Mouse (Mus musculus) liver, postnatal 0 days (tissue): Measurements from ENCODE around the gene 1110051M20Rik. TPM values are rescaled to one million over a fixed set of nuclear protein-coding genes. Genes with fewer than 3 reads are reported as not detected.

Experiments used
- ATAC-seq: fragments of 200-750 bp; cut with Nextera tagmentation; 2 replicates; pipeline ENCODE4 v1.8.0; 2017; ENCODE audit warnings: mild to moderate bottlenecking, moderate library complexity
- DNase-seq: peaks from one replicate; pipeline ENCODE4 v3.0.0-alpha.2; 2016
- H3K27ac ChIP-seq: fragments of 300-500 bp; sonication (generic); 2 replicates; pipeline ENCODE4 v1.5.1; 2014; ENCODE audit warnings: antibody characterized with exemption, moderate library complexity, mild to moderate bottlenecking, low read depth
- H3K27me3 ChIP-seq: fragments of 300-500 bp; sonication (generic); 2 replicates; pipeline ENCODE4 v1.6.1; 2014; ENCODE audit warnings: low read length, control low read depth, mixed read lengths; ENCODE audit not compliant: insufficient read depth
- H3K36me3 ChIP-seq: fragments of 300-500 bp; sonication (generic); replicated peaks from 2 replicates; pipeline ENCODE4 v1.6.1; 2014; ENCODE audit warnings: mild to moderate bottlenecking, control low read depth, low read length, moderate library complexity, mixed read lengths; ENCODE audit not compliant: insufficient read depth
- H3K4me1 ChIP-seq: fragments of 300-500 bp; sonication (generic); 2 replicates; pipeline ENCODE4 v1.6.1; 2014; ENCODE audit warnings: antibody characterized with exemption, mild to moderate bottlenecking, control low read depth; ENCODE audit not compliant: insufficient read depth
- H3K4me2 ChIP-seq: fragments of 300-500 bp; sonication (generic); 2 replicates; pipeline ENCODE4 v1.6.1; 2014; ENCODE audit warnings: low read depth, mild to moderate bottlenecking, low read length, moderate library complexity, mixed read lengths
- H3K4me3 ChIP-seq: fragments of 300-500 bp; sonication (generic); 2 replicates; pipeline ENCODE4 v1.5.1; 2014; ENCODE audit warnings: low read depth, low read length
- H3K9ac ChIP-seq: fragments of 300-500 bp; sonication (generic); replicated peaks from 2 replicates; pipeline ENCODE4 v1.6.1; 2014; ENCODE audit warnings: mild to moderate bottlenecking, moderate library complexity
- H3K9me3 ChIP-seq: fragments of 300-500 bp; sonication (generic); 2 replicates; pipeline ENCODE4 v1.6.1; 2016; ENCODE audit warnings: mild to moderate bottlenecking, control low read depth, low read length, mixed read lengths
- CTCF ChIP-seq: sonication (generic); IDR thresholded peaks from 2 replicates; pipeline ENCODE4 v1.5.1; 2016; ENCODE audit warnings: antibody characterized with exemption, low read depth
- EP300 ChIP-seq: IDR thresholded peaks from 2 replicates; pipeline ENCODE4 v1.6.1; 2016; ENCODE audit warnings: antibody characterized with exemption, low read depth, mild to moderate bottlenecking
- WGBS: fragments of 180-500 bp; shearing (Covaris S2); extraction: QIAGEN DNeasy Blood & Tissue Kit; methylation state at CpG from one replicate; pipeline ENCODE4 v1.1.7; 2014; ENCODE audit not compliant: insufficient replicate concordance; 5-methylcytosine and 5-hydroxymethylcytosine counted together
- polyA plus RNA-seq: library from polyadenylated mRNA; unstranded; fragments of >200 nt; fragmentation: Nextera tagmentation; extraction: Ambion mirVana; gene quantifications from 2 replicates; pipeline ENCODE4 v1.2.1, GENCODE M21; 2015

The 1110051M20Rik gene
- polyA plus RNA-seq, 1 experiment from 2014 or later, result 5.5 TPM

- peak overlapping the region; percentile 45 for H3K9ac ChIP-seq
- H3K36me3 ChIP-seq, result peaks cover 31% of the 10 kb centered on the region
- peak overlapping the region; percentile 80 for H3K4me2 ChIP-seq
- ATAC-seq, result no peak
- TF ChIP-seq EP300 (no peak; the same call in 1 of the 2 replicates), CTCF (no peak)
- no peaks in the 10 kb centered on the region for H3K27me3 ChIP-seq
- WGBS, result 82% methylated on average over 17 of the region's 17 CpGs
- peak overlapping the region; percentile 66 for H3K4me3 ChIP-seq
- no peak for DNase-seq
- peaks cover 30% of the 10 kb centered on the region for H3K4me1 ChIP-seq
- no peaks in the 10 kb centered on the region for H3K9me3 ChIP-seq
- H3K27ac ChIP-seq, result peak overlapping the region; percentile 94
Observed at GRCm38 (mm10) chr2:91263692-91264660, 180.5 kb downstream of the 1110051M20Rik start.

- no peak overlapping the region for H3K4me3 ChIP-seq
- TF ChIP-seq CTCF (no peak), EP300 (no peak)
- DNase-seq (no peak), ATAC-seq (no peak)
- peaks cover 25% of the 10 kb centered on the region for H3K4me1 ChIP-seq
- 0 out of 2 replicates have a peak, but pooled peaks cover 7% of the 10 kb centered on the region for H3K36me3 ChIP-seq
- H3K9ac ChIP-seq, result no peak overlapping the region
- WGBS, result 96% methylated on average over 1 of the region's 1 CpGs
- H3K9me3 ChIP-seq, result no peaks in the 10 kb centered on the region
- no peak overlapping the region for H3K27ac ChIP-seq
- peaks cover 40% of the 10 kb centered on the region for H3K27me3 ChIP-seq
- no peak overlapping the region for H3K4me2 ChIP-seq
Observed at GRCm38 (mm10) chr2:91259493-91259892, 185.0 kb downstream of the 1110051M20Rik start.

- Histone ChIP-seq H3K27ac (no peak overlapping the region), H3K4me2 (peak overlapping the region; percentile 80; the same call in 1 of the 2 replicates), H3K4me1 (peaks cover 18% of the 10 kb centered on the region), H3K9me3 (no peaks in the 10 kb centered on the region), H3K36me3 (0 out of 2 replicates have a peak, but pooled peaks cover 7% of the 10 kb centered on the region), H3K4me3 (no peak overlapping the region), H3K9ac (no peak overlapping the region), H3K27me3 (peaks cover 44% of the 10 kb centered on the region)
- 25% methylated on average over 1 of the region's 1 CpGs for WGBS
- DNase-seq (no peak), ATAC-seq (no peak)
- no peak for TF ChIP-seq EP300
- no peak for TF ChIP-seq CTCF
Observed at GRCm38 (mm10) chr2:91258830-91259229, 185.7 kb downstream of the 1110051M20Rik start.

- no peak for TF ChIP-seq CTCF
- ATAC-seq (peak; percentile 33; the same call in 1 of the 2 replicates), DNase-seq (no peak)
- H3K27ac ChIP-seq, result peak overlapping the region; percentile 68
- peaks cover 48% of the 10 kb centered on the region for H3K27me3 ChIP-seq
- 48% methylated on average over 5 of the region's 5 CpGs for WGBS
- peak overlapping the region; percentile 80 for H3K4me2 ChIP-seq
- 0 out of 2 replicates have a peak, but pooled peaks cover 2% of the 10 kb centered on the region for H3K36me3 ChIP-seq
- H3K4me3 ChIP-seq, result peak overlapping the region; percentile 68
- H3K9me3 ChIP-seq, result no peaks in the 10 kb centered on the region
- H3K4me1 ChIP-seq, result peaks cover 14% of the 10 kb centered on the region; the same call in 1 of the 2 replicates
- peak overlapping the region; percentile 65 for H3K9ac ChIP-seq
Observed at GRCm38 (mm10) chr2:91258054-91258453, 186.4 kb downstream of the 1110051M20Rik start.

- H3K27me3 ChIP-seq, result peaks cover 48% of the 10 kb centered on the region
Observed at GRCm38 (mm10) chr2:91257126-91257980, 187.2 kb downstream of the 1110051M20Rik start.

More at GRCm38 (mm10) chr2:91257126-91257980, 187.2 kb downstream of the 1110051M20Rik start:
- TF ChIP-seq CTCF, result no peak
- no peak for TF ChIP-seq EP300
- 7% methylated on average over 22 of the region's 22 CpGs for WGBS
- peak overlapping the region; percentile 65 for H3K9ac ChIP-seq
- H3K4me1 ChIP-seq, result peaks cover 14% of the 10 kb centered on the region; the same call in 1 of the 2 replicates
- DNase-seq (peak; percentile 57), ATAC-seq (peak; percentile 70)
- peak overlapping the region; percentile 68 for H3K4me3 ChIP-seq
- H3K9me3 ChIP-seq, result no peaks in the 10 kb centered on the region
- H3K36me3 ChIP-seq, result 0 out of 2 replicates have a peak, but pooled peaks cover 2% of the 10 kb centered on the region
- peak overlapping the region; percentile 80 for H3K4me2 ChIP-seq
- H3K27ac ChIP-seq, result peak overlapping the region; percentile 68
